Mouse (Mus musculus) left cerebral cortex, postnatal 25 days (tissue): ENCODE measurements around the gene Capza3. TPM values are rescaled to one million over a fixed set of nuclear protein-coding genes. Genes with fewer than 3 reads are reported as not detected.
A peak's percentile ranks its signal among the peaks of the same experiment; 100 is the strongest.

Experiments used
- DNase-seq, 2 experiments: peaks; one replicate each; pipeline ENCODE4 v3.0.0; 2022; ENCODE audit warnings: low spot score in 2 of 2, mixed read lengths in 1 of 2
- intact Hi-C: fragments of 180-260 bp; cut with DNase I; formaldehyde crosslinking; loops from one replicate; pipeline ENCODE4 v1.15.1; 2025
- total RNA-seq, 2 experiments: library from RNA; stranded (reverse); gene quantifications; 2 replicates each; pipeline ENCODE4 v1.2.3; 2021

Capza3 gene
- total RNA-seq = not detected

GRCm38 (mm10) chr6:140040952-140041351, at the start of gene Capza3:
Capza3 (plus strand) TSS chr6:140041252.
- DNase-seq = no peak
- intact Hi-C loops = no loop called here

GRCm38 (mm10) chr6:140005181-140005580, 35.9 kb upstream of the Capza3 start:
- no peak for DNase-seq
- intact Hi-C loops = no loop called here

- intact Hi-C loops = no loop called here
- no peak for DNase-seq
Observed at GRCm38 (mm10) chr6:140024404-140024803, 16.6 kb upstream of the Capza3 start.

- intact Hi-C loops = no loop called here
- DNase-seq = no peak
Observed at GRCm38 (mm10) chr6:140041357-140041756, 305 bp downstream of the Capza3 start, which contains the start of gene Plcz1. Plcz1 (minus strand) TSS chr6:140041457.

GRCm38 (mm10) chr6:140051476-140051875, 10.4 kb downstream of the Capza3 start:
- DNase-seq = no peak
- intact Hi-C loops = no loop called here

GRCm38 (mm10) chr6:140054271-140054928, 13.3 kb downstream of the Capza3 start:
- intact Hi-C loops = loop anchor here (2.0 kb wide), 1 partner anchor 180 kb away; no protein-coding TSS in a partner anchor
- DNase-seq = peak; percentile 14 to 81

- intact Hi-C loops = no loop called here
- DNase-seq = peak in 1 of 2 experiments; percentile 31
Observed at GRCm38 (mm10) chr6:140069177-140069576, 28.1 kb downstream of the Capza3 start.

GRCm38 (mm10) chr6:140080933-140081332, 39.9 kb downstream of the Capza3 start:
- DNase-seq = no peak
- intact Hi-C loops = no loop called here

- no peak for DNase-seq
Observed at GRCm38 (mm10) chr6:140081739-140082138, 40.7 kb downstream of the Capza3 start.

GRCm38 (mm10) chr6:140089855-140090254, 48.8 kb downstream of the Capza3 start:
- DNase-seq = no peak
- intact Hi-C loops = no loop called here

More at GRCm38 (mm10) chr6:140081739-140082138, 40.7 kb downstream of the Capza3 start:
- intact Hi-C loops = no loop called here

Other genes with a start within 250 kb of the Capza3 start
- 1 to 10 TPM in 1 of 2 experiments, under 1 TPM in 1; 0.85 to 1.3 TPM for gene Plcz1, start 205 bp downstream of the Capza3 start, total RNA-seq